Mouse (Mus musculus) forebrain, embryonic 11.5 days (tissue): ENCODE measurements around the gene Gm5108. TPM values are rescaled to one million over a fixed set of nuclear protein-coding genes. Genes with fewer than 3 reads are reported as not detected.

Source experiments
- ATAC-seq: fragments of 200-750 bp; cut with Nextera tagmentation; replicated peaks from 2 replicates; pipeline ENCODE4 v1.8.0; 2017; ENCODE audit warnings: moderate TSS enrichment; ENCODE audit not compliant: low FRiP score
- DNase-seq: peaks from one replicate; pipeline ENCODE4 v3.0.0-alpha.2; 2017; ENCODE audit warnings: low spot score
- H3K27ac ChIP-seq: fragments of 300-500 bp; sonication (generic); 2 replicates; pipeline ENCODE4 v1.5.1; 2014; ENCODE audit warnings: low read depth, low read length
- H3K27me3 ChIP-seq: fragments of 300-500 bp; sonication (generic); 2 replicates; pipeline ENCODE4 v1.6.1; 2014; ENCODE audit warnings: mild to moderate bottlenecking, low read length, mixed read lengths; ENCODE audit not compliant: control insufficient read depth, insufficient read depth
- H3K36me3 ChIP-seq: fragments of 300-500 bp; sonication (generic); 2 replicates; pipeline ENCODE4 v1.6.1; 2014; ENCODE audit warnings: mild to moderate bottlenecking, low read length, moderate library complexity, mixed read lengths; ENCODE audit not compliant: control insufficient read depth, insufficient read depth
- H3K4me1 ChIP-seq: fragments of 300-500 bp; sonication (generic); replicated peaks from 2 replicates; pipeline ENCODE4 v1.6.1; 2014; ENCODE audit warnings: low read length, mixed read lengths; ENCODE audit not compliant: control insufficient read depth, insufficient read depth
- H3K4me2 ChIP-seq: fragments of 300-500 bp; sonication (generic); 2 replicates; pipeline ENCODE4 v1.6.1; 2014; ENCODE audit warnings: low read depth, mild to moderate bottlenecking, low read length, moderate library complexity, mixed read lengths; ENCODE audit not compliant: severe bottlenecking
- H3K4me3 ChIP-seq: fragments of 300-500 bp; sonication (generic); 2 replicates; pipeline ENCODE4 v1.5.1; 2014; ENCODE audit warnings: low read depth, low read length
- H3K9ac ChIP-seq: fragments of 300-500 bp; sonication (generic); 2 replicates; pipeline ENCODE4 v1.6.1; 2014; ENCODE audit warnings: low read length
- H3K9me3 ChIP-seq: fragments of 300-500 bp; sonication (generic); 2 replicates; pipeline ENCODE4 v1.6.1; 2016; ENCODE audit warnings: low read length, mixed read lengths; ENCODE audit not compliant: control insufficient read depth
- WGBS: fragments of 180-500 bp; shearing (Covaris S2); extraction: QIAGEN DNeasy Blood & Tissue Kit; methylation state at CpG from one replicate; pipeline ENCODE4 v1.1.7; 2014; 5-methylcytosine and 5-hydroxymethylcytosine counted together
- polyA plus RNA-seq: library from polyadenylated mRNA; unstranded; fragments of >200 nt; fragmentation: Nextera tagmentation; extraction: Ambion mirVana; gene quantifications from 2 replicates; pipeline ENCODE4 v1.2.1, GENCODE M21; 2014

The Gm5108 gene
- polyA plus RNA-seq = not detected in 2 replicates

DNA sequence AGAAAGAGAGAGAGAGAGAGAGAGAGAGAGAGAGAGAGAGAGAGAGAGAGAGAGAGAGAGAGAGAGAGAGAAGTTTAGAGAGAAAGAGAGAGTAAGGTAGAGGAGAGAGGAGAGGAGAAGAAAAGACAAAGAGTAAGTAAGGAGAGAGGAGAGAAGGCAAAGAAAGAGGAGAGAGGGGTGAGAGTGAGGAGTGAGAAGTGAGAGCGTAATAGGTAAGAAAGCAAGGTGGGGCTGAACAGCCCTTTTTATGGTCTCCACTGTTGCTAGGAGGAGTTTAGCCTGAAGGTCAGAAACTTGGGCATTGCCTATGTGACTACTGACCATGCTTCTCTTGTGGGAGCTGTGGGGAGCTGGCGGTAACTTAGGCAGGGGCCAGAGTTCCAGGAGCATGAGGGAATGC lies at the start of gene Gm5108:
TSS of gene Gm5108 (plus strand) at position 301 of the 400 bp plus-strand sequence.
- H3K4me3 ChIP-seq = no peak within 1 kb of the TSS
- no peaks in the 10 kb centered on the region for H3K4me1 ChIP-seq
- 90% methylated on average over 2 of the region's 2 CpGs for WGBS
- no peak within 1 kb of the TSS for H3K27ac ChIP-seq
- no peaks in the 10 kb centered on the region for H3K27me3 ChIP-seq
- DNase-seq = no peak
- H3K9me3 ChIP-seq = no peaks in the 10 kb centered on the region
- ATAC-seq = no peak
- no peaks in the 10 kb centered on the region for H3K36me3 ChIP-seq
- no peak within 1 kb of the TSS for H3K4me2 ChIP-seq
- no peak within 1 kb of the TSS for H3K9ac ChIP-seq

- no peaks in the 10 kb centered on the region for H3K36me3 ChIP-seq
- no peaks in the 10 kb centered on the region for H3K4me1 ChIP-seq
- no peaks in the 10 kb centered on the region for H3K9me3 ChIP-seq
- DNase-seq (no peak), ATAC-seq (no peak)
- no peak overlapping the region for H3K27ac ChIP-seq
- WGBS = 97% methylated on average over 1 of the region's 1 CpGs
- no peak overlapping the region for H3K9ac ChIP-seq
- no peak overlapping the region for H3K4me3 ChIP-seq
- H3K4me2 ChIP-seq = no peak overlapping the region
- no peaks in the 10 kb centered on the region for H3K27me3 ChIP-seq
Observed at GRCm38 (mm10) chr5:67898921-67899320, 42.5 kb upstream of the Gm5108 start.

DNA sequence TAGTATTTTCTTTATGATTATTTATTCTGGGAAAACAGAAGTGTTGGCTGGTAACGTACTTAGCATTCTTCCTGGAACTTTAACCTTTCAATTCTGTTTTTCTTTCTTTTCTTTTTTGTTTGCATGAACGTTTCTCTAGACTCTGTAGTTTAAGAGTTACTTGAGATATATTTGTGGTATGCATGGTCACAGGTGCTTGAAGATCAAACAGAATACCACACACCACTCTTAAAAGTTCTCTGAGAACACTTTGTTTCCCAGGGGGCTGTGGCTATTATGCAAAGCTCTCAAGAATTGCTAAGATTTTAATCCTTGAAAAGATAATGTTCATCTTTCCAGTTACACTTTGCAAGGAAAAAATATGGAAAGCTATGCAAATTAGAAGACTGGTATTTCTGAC lies 36.9 kb upstream of the Gm5108 start:
- Histone ChIP-seq H3K27ac (no peak overlapping the region), H3K4me1 (no peaks in the 10 kb centered on the region), H3K4me3 (no peak overlapping the region), H3K36me3 (no peaks in the 10 kb centered on the region), H3K9me3 (no peaks in the 10 kb centered on the region), H3K4me2 (no peak overlapping the region), H3K27me3 (no peaks in the 10 kb centered on the region), H3K9ac (no peak overlapping the region)
- WGBS = 72% methylated on average over 2 of the region's 2 CpGs
- DNase-seq (no peak), ATAC-seq (no peak)

DNA sequence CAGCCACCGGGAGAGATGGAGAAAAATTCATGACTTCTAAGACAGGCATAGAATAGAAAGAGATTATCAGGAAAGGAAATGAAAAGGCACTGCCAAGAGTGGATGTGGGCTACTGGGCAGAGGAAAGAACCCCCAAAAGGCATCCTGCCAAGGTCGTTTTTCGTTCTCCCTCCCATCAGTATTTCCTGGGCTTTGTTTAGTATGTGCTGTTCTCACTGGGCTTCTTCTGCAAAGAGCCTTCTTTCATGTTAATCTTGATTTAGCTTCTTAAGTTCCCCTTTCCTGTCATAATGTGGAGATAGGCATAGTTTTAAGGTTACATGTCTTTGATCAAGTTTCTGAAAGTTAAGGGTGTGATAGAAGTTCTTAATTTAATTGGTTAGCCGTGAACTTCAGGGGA lies 10.9 kb upstream of the Gm5108 start:
- no peaks in the 10 kb centered on the region for H3K9me3 ChIP-seq
- WGBS = 67% methylated on average over 4 of the region's 4 CpGs
- no peaks in the 10 kb centered on the region for H3K27me3 ChIP-seq
- H3K27ac ChIP-seq = no peak overlapping the region
- H3K36me3 ChIP-seq = no peaks in the 10 kb centered on the region
- H3K4me2 ChIP-seq = no peak overlapping the region
- H3K4me3 ChIP-seq = no peak overlapping the region
- no peak for ATAC-seq
- H3K9ac ChIP-seq = no peak overlapping the region
- DNase-seq = no peak
- H3K4me1 ChIP-seq = no peaks in the 10 kb centered on the region

DNA sequence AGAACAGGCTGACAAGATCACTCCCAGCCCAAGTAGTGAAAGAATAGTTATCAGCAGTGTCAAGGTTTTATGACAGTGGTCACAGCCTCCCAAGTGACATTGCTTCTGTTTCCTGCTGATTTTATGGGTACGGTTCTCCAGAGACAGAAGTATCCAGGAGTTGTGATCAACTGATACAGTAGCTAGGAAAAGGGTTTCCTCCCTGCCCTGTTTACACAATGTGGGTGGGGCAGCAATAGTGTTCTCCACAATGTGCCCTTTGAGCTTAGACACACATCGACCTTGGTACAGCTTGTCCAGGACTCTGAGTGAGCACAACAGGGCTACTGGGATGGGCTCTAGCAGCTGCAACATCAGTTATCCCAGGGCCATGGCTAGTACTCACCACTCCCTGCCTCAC lies 9.8 kb upstream of the Gm5108 start:
- Histone ChIP-seq H3K27ac (no peak overlapping the region), H3K27me3 (no peaks in the 10 kb centered on the region), H3K4me2 (no peak overlapping the region), H3K9me3 (no peaks in the 10 kb centered on the region), H3K4me1 (no peaks in the 10 kb centered on the region), H3K36me3 (no peaks in the 10 kb centered on the region), H3K9ac (no peak overlapping the region), H3K4me3 (no peak overlapping the region)
- ATAC-seq (no peak), DNase-seq (no peak)
- WGBS = 83% methylated on average over 2 of the region's 2 CpGs

GRCm38 (mm10) chr5:67943199-67943598 lies 1.7 kb downstream of the Gm5108 start:
- ATAC-seq = no peak
- WGBS = 74% methylated on average over 2 of the region's 2 CpGs

GRCm38 (mm10) chr5:67944074-67944785 lies 2.8 kb downstream of the Gm5108 start:
- H3K9ac ChIP-seq = no peak overlapping the region
- no peak for ATAC-seq
- no peak overlapping the region for H3K4me2 ChIP-seq
- no peaks in the 10 kb centered on the region for H3K4me1 ChIP-seq
- 95% methylated on average over 1 of the region's 1 CpGs for WGBS
- H3K36me3 ChIP-seq = no peaks in the 10 kb centered on the region
- no peak for DNase-seq
- no peaks in the 10 kb centered on the region for H3K27me3 ChIP-seq
- no peak overlapping the region for H3K4me3 ChIP-seq
- H3K9me3 ChIP-seq = no peaks in the 10 kb centered on the region
- H3K27ac ChIP-seq = no peak overlapping the region

More at GRCm38 (mm10) chr5:67943199-67943598, 1.7 kb downstream of the Gm5108 start:
- DNase-seq = no peak
- Histone ChIP-seq H3K9ac (no peak overlapping the region), H3K9me3 (no peaks in the 10 kb centered on the region), H3K4me1 (no peaks in the 10 kb centered on the region), H3K27me3 (no peaks in the 10 kb centered on the region), H3K27ac (no peak overlapping the region), H3K4me3 (no peak overlapping the region), H3K4me2 (no peak overlapping the region), H3K36me3 (no peaks in the 10 kb centered on the region)

GRCm38 (mm10) chr5:67946321-67946720 lies 4.9 kb downstream of the Gm5108 start, which contains the start of gene Gm21905:
Gm21905 (minus strand) TSS chr5:67946421.
- no peaks in the 10 kb centered on the region for H3K27me3 ChIP-seq
- no peak within 1 kb of the TSS for H3K9ac ChIP-seq
- no peaks in the 10 kb centered on the region for H3K9me3 ChIP-seq
- 82% methylated on average over 5 of the region's 5 CpGs for WGBS
- no peaks in the 10 kb centered on the region for H3K36me3 ChIP-seq
- DNase-seq (no peak), ATAC-seq (no peak)
- H3K4me1 ChIP-seq = no peaks in the 10 kb centered on the region
- no peak within 1 kb of the TSS for H3K4me3 ChIP-seq
- H3K4me2 ChIP-seq = no peak within 1 kb of the TSS
- no peak within 1 kb of the TSS for H3K27ac ChIP-seq

- no peaks in the 10 kb centered on the region for H3K27me3 ChIP-seq
- no peaks in the 10 kb centered on the region for H3K4me1 ChIP-seq
- no peak for ATAC-seq
- no peaks in the 10 kb centered on the region for H3K36me3 ChIP-seq
- no peaks in the 10 kb centered on the region for H3K9me3 ChIP-seq
- H3K9ac ChIP-seq = no peak overlapping the region
- H3K27ac ChIP-seq = no peak overlapping the region
- DNase-seq = no peak
- no peak overlapping the region for H3K4me3 ChIP-seq
- H3K4me2 ChIP-seq = no peak overlapping the region
Observed at GRCm38 (mm10) chr5:67947006-67947405, 5.5 kb downstream of the Gm5108 start.
